Mouse (Mus musculus) bone marrow macrophage, adult 2 months (primary cell): Measurements from ENCODE around the gene Gm1604a.
"Not testable (repeated sequence)": the region's sequence is repeated elsewhere in the genome, so short reads cannot be mapped to it uniquely, and the experiment has no call there.

Experiments
- CTCF ChIP-seq: IDR thresholded peaks from 2 replicates; pipeline ENCODE4 v1.5.1; 2012; ENCODE audit warnings: low read depth, mild to moderate bottlenecking, low read length, moderate library complexity
- POLR2A ChIP-seq: IDR thresholded peaks from 2 replicates; pipeline ENCODE4 v1.6.1; 2012; ENCODE audit warnings: mild to moderate bottlenecking, low read depth, low read length, borderline replicate concordance

GRCm38 (mm10) chr17:7126475-7126874 is 101.1 kb downstream of the Gm1604a start:
- TF ChIP-seq POLR2A, CTCF: not testable (repeated sequence)
